Mouse (Mus musculus) kidney, embryonic 14.5 days (tissue): ENCODE measurements around the gene U2af1. TPM values are rescaled to one million over a fixed set of nuclear protein-coding genes. Genes with fewer than 3 reads are reported as not detected.
A peak's percentile ranks its signal among the peaks of the same experiment; 100 is the strongest.

Experiments used
- ATAC-seq: fragments of 200-750 bp; cut with Nextera tagmentation; 2 replicates; pipeline ENCODE4 v1.8.0; 2017; ENCODE audit warnings: moderate number of reproducible peaks, mild to moderate bottlenecking, moderate TSS enrichment, moderate library complexity; ENCODE audit not compliant: low FRiP score, low TSS enrichment
- H3K27ac ChIP-seq: fragments of 300-500 bp; sonication (generic); 2 replicates; pipeline ENCODE4 v1.5.1; 2014; ENCODE audit warnings: low read depth, mild to moderate bottlenecking, low read length, moderate library complexity, mixed read lengths
- H3K27me3 ChIP-seq: fragments of 300-500 bp; sonication (generic); 2 replicates; pipeline ENCODE4 v1.6.1; 2014; ENCODE audit warnings: mild to moderate bottlenecking, low read length; ENCODE audit not compliant: control insufficient read depth, insufficient read depth
- H3K36me3 ChIP-seq: fragments of 300-500 bp; sonication (generic); 2 replicates; pipeline ENCODE4 v1.6.1; 2014; ENCODE audit warnings: low read length, mixed read lengths; ENCODE audit not compliant: control insufficient read depth, insufficient read depth
- H3K4me1 ChIP-seq: fragments of 300-500 bp; sonication (generic); 2 replicates; pipeline ENCODE4 v1.6.1; 2014; ENCODE audit warnings: low read length, mixed read lengths; ENCODE audit not compliant: control insufficient read depth, insufficient read depth
- H3K4me2 ChIP-seq: fragments of 300-500 bp; sonication (generic); replicated peaks from 2 replicates; pipeline ENCODE4 v1.6.1; 2014; ENCODE audit warnings: low read depth, mild to moderate bottlenecking, low read length
- H3K4me3 ChIP-seq: fragments of 300-500 bp; sonication (generic); 2 replicates; pipeline ENCODE4 v1.5.1; 2014; ENCODE audit warnings: mild to moderate bottlenecking, low read length
- H3K9ac ChIP-seq: fragments of 300-500 bp; sonication (generic); 2 replicates; pipeline ENCODE4 v1.6.1; 2014; ENCODE audit warnings: low read depth, mild to moderate bottlenecking, low read length, moderate library complexity
- H3K9me3 ChIP-seq: fragments of 300-500 bp; sonication (generic); 2 replicates; pipeline ENCODE4 v1.6.1; 2016; ENCODE audit warnings: low read length; ENCODE audit not compliant: control insufficient read depth
- WGBS: fragments of 180-500 bp; shearing (Covaris S2); extraction: QIAGEN DNeasy Blood & Tissue Kit; methylation state at CpG from one replicate; pipeline ENCODE4 v1.1.7; 2014; 5-methylcytosine and 5-hydroxymethylcytosine counted together
- polyA plus RNA-seq: library from polyadenylated mRNA; unstranded; fragments of >200 nt; fragmentation: Nextera tagmentation; extraction: Ambion mirVana; gene quantifications from 2 replicates; pipeline ENCODE4 v1.2.1, GENCODE M21; 2014

Gene U2af1
- polyA plus RNA-seq, 1 experiment from 2014 or later: 195 TPM

DNA sequence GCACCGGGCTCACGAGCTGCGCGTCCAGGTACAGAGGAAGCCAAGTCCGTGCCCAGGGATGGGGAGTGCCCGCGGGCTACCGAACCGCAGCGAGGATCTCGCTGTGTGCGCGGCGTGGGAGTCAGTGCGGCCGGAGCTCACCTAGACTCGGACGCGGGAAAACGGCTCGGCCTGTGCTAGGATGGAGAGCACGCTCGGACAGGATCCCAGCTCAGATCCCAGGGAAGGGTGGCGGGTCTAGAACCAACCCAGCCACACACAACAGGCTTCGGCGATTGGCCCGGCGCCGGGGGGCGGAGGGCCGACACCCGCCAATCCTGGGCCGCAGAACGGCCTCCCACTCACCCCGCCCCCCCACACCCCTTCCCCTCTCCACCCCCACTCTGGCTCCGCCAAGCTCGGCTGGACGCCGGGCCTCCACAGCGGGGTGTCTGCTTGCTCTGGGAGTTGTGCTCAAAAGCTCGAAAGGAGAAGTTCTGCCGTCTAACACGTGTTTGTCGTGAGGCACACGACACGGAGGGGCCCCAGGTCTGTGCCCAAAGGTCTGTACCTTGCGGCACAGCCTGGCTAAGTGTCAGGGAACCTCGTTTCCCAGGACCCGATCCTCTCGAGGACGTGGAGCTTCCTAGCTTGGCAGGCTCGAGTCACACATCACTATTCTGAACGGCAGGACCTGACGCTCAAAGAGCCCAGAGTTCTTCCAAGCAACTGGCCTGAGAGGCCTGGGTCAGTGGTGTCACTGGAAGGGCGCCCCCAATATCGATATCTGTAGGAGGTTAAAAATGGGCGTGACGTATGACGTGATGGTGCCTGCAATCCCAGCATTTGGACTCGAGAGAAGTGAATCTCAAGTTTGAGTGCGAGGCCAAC is 21.5 kb downstream of the U2af1 start, which contains the start of gene Cbs:
TSS of gene Cbs (minus strand) at position 297 of the 870 bp plus-strand sequence.
- H3K4me2 ChIP-seq: peak within 1 kb of the TSS; percentile 97
- ATAC-seq: peak; percentile 95
- no peak within 1 kb of the TSS for H3K27ac ChIP-seq

DNA sequence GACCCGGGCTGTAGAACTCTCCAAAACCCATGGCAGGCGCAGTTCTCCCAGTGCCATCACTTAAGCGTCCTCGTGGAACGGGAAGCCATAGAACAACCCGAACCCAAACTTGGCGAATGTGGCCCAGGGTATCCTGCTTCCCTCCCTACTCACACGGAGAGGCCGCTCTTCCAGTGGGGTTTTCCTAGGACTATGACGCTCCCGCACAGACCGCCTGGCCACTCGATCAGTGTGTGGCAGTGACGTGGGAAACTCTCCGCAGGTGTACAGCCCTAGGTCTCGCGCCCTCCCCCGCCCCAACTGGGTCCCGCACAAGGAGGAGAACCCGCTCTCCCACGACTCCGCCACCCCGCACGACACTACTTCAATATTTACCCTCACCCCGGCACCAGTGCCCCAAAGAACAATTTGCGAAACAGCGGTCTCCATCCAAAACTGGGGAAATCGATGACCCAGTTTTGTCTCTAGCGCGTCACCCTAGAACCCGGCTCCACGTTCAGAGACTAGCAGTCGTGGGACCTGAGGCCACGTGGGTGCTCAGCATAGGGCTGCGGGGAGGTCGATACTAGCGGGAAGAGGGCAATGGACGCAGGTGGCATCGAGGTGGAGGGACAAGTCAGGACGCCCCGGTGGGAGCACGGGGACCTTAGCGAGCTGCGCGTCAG is 22.3 kb downstream of the U2af1 start:
- Histone ChIP-seq H3K4me3 (peak overlapping the region; percentile 47), H3K27me3 (peaks cover 11% of the 10 kb centered on the region), H3K4me1 (0 out of 2 replicates have a peak, but pooled peaks cover 4% of the 10 kb centered on the region), H3K36me3 (no peaks in the 10 kb centered on the region), H3K4me2 (peak overlapping the region; percentile 97), H3K9me3 (no peaks in the 10 kb centered on the region), H3K9ac (peak overlapping the region; percentile 59), H3K27ac (no peak overlapping the region)
- ATAC-seq: 0 out of 2 replicates have a peak, but pooled peaks have one; percentile 14
- WGBS: 4% methylated on average over 45 of the region's 45 CpGs

More for the DNA sequence above, 21.5 kb downstream of the U2af1 start, which contains the start of gene Cbs:
- H3K9me3 ChIP-seq: no peaks in the 10 kb centered on the region
- 3% methylated on average over 59 of the region's 61 CpGs for WGBS
- peak within 1 kb of the TSS; percentile 59 for H3K9ac ChIP-seq
- 0 out of 2 replicates have a peak, but pooled peaks cover 4% of the 10 kb centered on the region for H3K4me1 ChIP-seq
- no peaks in the 10 kb centered on the region for H3K36me3 ChIP-seq
- peak within 1 kb of the TSS; percentile 47 for H3K4me3 ChIP-seq
- peaks cover 11% of the 10 kb centered on the region for H3K27me3 ChIP-seq

DNA sequence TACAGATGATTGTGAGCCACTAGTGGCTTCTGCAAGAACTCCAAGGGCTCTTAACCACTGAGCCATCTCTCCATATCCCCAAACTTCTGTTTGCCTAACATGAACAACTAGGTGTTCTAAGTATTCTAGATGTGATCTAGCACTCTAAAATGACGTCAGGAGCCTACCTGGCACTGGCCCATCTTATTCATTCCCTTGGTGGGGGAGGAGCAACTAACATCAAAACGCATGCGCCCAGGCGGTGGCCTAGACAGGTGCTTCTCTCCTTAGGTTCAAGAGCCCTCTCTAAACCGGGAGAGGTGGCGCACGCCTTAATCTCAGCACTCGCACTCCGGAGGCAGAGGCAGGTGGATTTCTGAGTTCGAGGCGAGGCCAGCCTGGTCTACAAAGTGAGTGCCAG is 22.9 kb downstream of the U2af1 start:
- Histone ChIP-seq H3K4me1 (0 out of 2 replicates have a peak, but pooled peaks cover 4% of the 10 kb centered on the region), H3K36me3 (no peaks in the 10 kb centered on the region), H3K4me3 (peak overlapping the region; percentile 47), H3K27me3 (peaks cover 11% of the 10 kb centered on the region), H3K27ac (no peak overlapping the region), H3K4me2 (no peak overlapping the region), H3K9ac (no peak overlapping the region), H3K9me3 (no peaks in the 10 kb centered on the region)
- no peak for ATAC-seq
- WGBS: 56% methylated on average over 11 of the region's 11 CpGs

DNA sequence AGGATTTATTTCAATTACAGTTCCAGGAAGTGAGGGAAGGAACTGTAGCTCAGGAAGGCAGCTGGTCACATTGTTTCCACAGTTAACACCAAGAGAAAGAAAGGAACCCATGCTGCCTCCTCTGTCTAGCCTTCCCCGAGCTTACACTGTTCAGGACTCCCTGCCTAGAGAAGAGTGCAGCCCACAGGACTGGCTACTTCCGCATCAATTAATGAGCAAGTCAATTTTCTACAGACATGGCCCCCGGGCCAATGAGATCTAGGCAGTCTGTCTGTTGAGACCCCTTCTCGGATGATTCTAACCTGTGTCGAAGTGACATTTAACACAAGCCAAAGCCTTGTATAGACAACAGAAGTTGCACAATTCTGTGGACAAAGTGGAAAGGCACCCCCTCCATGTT is 23.8 kb downstream of the U2af1 start:
- no peak overlapping the region for H3K27ac ChIP-seq
- no peak overlapping the region for H3K4me3 ChIP-seq
- 0 out of 2 replicates have a peak, but pooled peaks cover 4% of the 10 kb centered on the region for H3K4me1 ChIP-seq
- H3K9me3 ChIP-seq: no peaks in the 10 kb centered on the region
- no peak overlapping the region for H3K4me2 ChIP-seq
- H3K9ac ChIP-seq: no peak overlapping the region
- ATAC-seq: no peak
- H3K36me3 ChIP-seq: no peaks in the 10 kb centered on the region
- H3K27me3 ChIP-seq: peaks cover 11% of the 10 kb centered on the region
- 82% methylated on average over 5 of the region's 5 CpGs for WGBS

DNA sequence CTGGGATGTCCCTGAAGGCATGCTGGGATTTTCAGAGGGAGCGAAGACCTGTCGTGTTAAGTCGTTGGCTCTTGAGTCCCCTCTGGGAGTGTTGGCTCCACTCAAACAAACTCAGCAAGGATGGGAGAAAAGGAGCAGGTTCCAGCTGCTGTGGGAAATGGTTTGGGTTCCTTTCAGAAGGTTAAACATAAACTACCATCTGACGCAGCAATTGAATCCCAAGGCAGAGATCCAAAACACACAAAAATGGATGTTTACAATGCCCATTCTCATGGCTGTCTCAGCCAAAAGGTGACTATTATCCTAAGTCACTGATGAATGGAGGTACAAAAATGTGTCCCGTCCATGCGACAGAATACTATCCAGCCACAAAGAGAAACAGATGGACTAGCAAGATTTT is 25.7 kb downstream of the U2af1 start:
- WGBS: 83% methylated on average over 6 of the region's 6 CpGs
- no peak overlapping the region for H3K4me3 ChIP-seq
- no peak overlapping the region for H3K27ac ChIP-seq
- H3K36me3 ChIP-seq: no peaks in the 10 kb centered on the region
- H3K4me2 ChIP-seq: no peak overlapping the region
- no peak overlapping the region for H3K9ac ChIP-seq
- 0 out of 2 replicates have a peak, but pooled peaks cover 4% of the 10 kb centered on the region for H3K4me1 ChIP-seq
- H3K27me3 ChIP-seq: peaks cover 11% of the 10 kb centered on the region
- ATAC-seq: no peak
- 0 out of 2 replicates have a peak, but pooled peaks cover 2% of the 10 kb centered on the region for H3K9me3 ChIP-seq

DNA sequence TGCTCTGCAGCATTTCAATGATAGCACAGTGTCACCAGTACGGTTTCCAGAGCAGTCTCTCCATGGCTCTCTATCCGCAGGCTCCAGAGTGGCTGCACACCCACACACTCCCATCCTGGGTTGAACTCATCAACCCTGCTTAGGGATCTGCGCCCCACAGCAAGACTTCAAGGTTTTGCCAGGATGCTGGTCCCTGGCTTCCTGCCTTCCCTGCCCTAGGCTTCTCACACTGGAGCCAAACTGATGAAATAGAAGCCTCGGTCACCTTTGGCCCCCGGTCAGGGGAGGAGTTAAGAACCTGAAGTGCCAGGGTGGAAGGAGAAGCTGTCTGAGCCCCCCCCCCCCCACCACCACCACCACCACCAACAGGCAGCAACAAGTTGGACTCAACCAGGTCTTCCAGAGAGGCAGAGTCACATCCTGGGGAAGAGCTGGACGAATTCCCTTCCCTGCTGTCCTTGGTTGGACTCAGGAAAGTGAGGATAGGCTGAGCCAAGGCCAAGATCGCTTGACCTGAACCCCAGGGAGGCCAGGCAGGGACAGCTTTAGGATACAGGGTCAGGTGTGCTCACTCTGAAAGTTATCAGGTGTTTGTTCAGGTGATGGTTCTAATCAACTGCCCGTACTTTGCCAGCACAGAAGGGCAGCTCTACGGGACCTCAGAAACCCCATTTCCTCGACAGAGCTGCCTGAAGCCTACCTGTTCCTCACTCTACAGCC is 27.5 kb downstream of the U2af1 start:
- H3K36me3 ChIP-seq: no peaks in the 10 kb centered on the region
- H3K4me3 ChIP-seq: no peak overlapping the region
- H3K4me2 ChIP-seq: no peak overlapping the region
- H3K4me1 ChIP-seq: no peaks in the 10 kb centered on the region
- no peak overlapping the region for H3K9ac ChIP-seq
- H3K27me3 ChIP-seq: peaks cover 8% of the 10 kb centered on the region
- no peak overlapping the region for H3K27ac ChIP-seq
- 0 out of 2 replicates have a peak, but pooled peaks cover 2% of the 10 kb centered on the region for H3K9me3 ChIP-seq
- no peak for ATAC-seq
- 79% methylated on average over 10 of the region's 10 CpGs for WGBS

DNA sequence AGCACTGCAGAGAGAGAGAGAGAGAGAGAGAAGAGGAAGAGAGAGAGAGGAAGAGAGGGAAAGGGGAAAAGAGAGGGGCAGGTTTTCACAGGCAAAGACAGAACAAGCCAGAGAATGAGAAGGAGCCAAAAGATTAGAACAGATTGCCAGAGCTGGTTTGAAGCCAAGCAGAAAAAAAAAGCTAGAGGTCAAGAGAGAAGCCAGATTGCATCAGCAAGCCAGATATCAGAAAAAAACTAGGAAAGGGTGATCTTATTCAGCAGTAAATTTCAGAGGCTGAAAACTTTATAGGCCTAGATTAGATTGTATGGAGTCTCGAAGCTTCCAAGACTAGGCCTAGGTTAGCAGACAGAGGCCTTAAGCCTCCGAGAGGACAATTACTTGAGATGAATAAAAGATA is 30.7 kb downstream of the U2af1 start:
- no peak overlapping the region for H3K4me2 ChIP-seq
- no peak overlapping the region for H3K4me3 ChIP-seq
- H3K36me3 ChIP-seq: no peaks in the 10 kb centered on the region
- H3K27me3 ChIP-seq: no peaks in the 10 kb centered on the region
- H3K4me1 ChIP-seq: no peaks in the 10 kb centered on the region
- ATAC-seq: no peak
- 0 out of 2 replicates have a peak, but pooled peaks cover 2% of the 10 kb centered on the region for H3K9me3 ChIP-seq
- no peak overlapping the region for H3K27ac ChIP-seq
- 94% methylated on average over 2 of the region's 2 CpGs for WGBS
- H3K9ac ChIP-seq: no peak overlapping the region

DNA sequence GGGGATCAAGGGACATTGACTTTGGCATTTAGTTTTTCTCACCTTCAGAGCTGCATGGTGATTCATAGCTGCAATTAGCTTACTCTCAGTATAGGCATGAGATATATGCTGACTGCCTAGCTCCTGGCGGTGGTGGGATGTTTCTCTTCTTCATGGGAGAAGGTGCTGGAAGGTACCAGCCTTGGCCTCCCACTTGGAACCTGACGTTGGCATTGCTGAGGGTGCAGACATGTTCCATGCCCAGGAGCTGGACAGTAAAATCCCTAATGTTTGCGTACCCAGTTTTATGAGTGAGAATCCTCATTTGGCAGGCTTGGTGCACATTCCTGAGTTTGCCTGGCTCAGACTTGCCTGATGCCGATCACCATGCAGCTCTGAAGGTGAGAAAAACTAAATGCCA is 35.6 kb downstream of the U2af1 start:
- Histone ChIP-seq H3K4me2 (no peak overlapping the region), H3K27me3 (no peaks in the 10 kb centered on the region), H3K36me3 (no peaks in the 10 kb centered on the region), H3K4me1 (no peaks in the 10 kb centered on the region), H3K9me3 (no peaks in the 10 kb centered on the region), H3K27ac (no peak overlapping the region), H3K4me3 (no peak overlapping the region), H3K9ac (no peak overlapping the region)
- WGBS: 91% methylated on average over 4 of the region's 4 CpGs
- no peak for ATAC-seq
